Mouse (Mus musculus): ENCODE measurements around the gene Pfkfb2.

Pfkfb2 gene

DNA sequence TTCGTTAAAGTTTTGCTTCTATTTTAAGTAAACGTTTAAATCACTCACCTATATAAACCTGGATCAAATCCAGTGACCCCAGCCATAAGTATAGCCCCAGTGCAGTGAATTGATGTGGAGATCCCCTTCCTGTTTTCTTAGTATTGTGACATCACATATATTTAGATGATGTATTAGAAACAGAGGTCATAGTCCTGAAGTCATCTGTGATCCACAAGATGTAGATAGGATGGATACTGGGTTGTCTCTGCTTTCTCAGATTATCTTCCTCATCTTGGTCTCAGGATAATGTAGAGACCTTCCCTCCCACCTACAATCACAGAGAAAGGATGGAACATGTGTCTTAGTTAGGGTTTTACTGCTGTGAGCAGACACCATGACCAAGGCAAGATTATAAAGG, at the start of gene Pfkfb2:
Gene Pfkfb2, minus strand, starts transcription at position 101 of the 400 bp plus-strand sequence.
- no peak for DNase-seq

DNA sequence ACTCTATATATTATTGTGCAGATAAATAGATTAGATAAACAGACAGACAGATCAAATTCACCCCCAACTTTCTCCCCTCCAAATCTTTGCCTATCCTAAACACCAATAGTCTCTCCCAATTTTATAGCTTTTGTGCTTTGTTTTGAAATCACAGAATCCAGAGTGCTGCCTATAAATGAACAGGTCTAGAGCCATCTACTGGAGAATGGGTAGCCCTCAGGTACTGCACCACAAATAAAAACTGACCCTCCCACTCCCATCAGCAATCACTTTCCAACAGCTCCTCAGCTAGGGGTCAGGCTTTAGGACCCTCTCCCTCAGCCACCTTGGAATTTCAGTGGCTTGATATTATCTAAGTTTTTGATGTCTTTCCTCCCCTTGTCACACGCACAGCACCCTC, 47.6 kb upstream of the Pfkfb2 start:
- DNase-seq: no peak

GRCm38 (mm10) chr1:130775691-130776331, 46.8 kb upstream of the Pfkfb2 start:
- no peak for DNase-seq

DNA sequence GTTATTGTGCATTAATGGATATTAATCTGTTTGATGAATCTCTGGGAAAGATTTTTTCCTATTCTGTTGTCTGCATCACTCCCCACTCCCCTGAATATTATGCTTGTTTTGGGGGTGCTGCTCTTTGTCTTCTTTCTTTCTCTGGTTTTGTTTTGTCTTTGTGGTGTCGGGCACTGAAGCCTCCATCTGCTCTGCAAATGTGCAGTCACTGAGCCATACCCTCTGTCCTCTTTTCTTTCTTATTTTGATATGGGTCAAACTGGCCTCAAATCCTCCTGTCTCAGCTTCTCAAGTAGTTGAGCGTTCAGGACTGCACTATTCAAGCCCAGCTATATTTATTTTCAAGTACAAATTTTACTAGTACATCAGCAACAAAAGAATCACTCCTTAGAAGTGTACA, 46.2 kb upstream of the Pfkfb2 start:
- DNase-seq: no peak

- no peak for DNase-seq
These were observed 42.0 kb upstream of the Pfkfb2 start for GRCm38 (mm10) chr1:130770981-130771494.

DNA sequence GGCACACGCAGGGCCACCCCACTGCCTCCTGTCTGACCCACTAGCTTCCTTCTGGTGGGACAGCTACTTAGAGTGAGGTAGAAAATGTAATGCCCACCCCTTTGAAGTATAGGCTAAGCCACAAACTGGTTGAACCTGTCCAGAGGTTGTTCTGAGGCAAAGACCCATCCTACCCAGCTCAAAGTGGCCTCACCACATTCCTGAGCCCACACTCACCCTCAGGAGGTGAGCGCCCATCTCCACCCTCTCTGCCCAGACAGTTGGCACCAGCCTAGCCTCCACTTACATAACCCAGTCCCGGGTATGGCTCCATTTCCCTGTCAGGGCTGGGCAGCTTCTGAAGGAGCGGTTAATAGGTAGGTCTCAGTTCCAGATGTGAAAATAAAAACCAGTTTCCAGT, 41.4 kb upstream of the Pfkfb2 start:
- DNase-seq: peak; percentile 71 to 88

DNA sequence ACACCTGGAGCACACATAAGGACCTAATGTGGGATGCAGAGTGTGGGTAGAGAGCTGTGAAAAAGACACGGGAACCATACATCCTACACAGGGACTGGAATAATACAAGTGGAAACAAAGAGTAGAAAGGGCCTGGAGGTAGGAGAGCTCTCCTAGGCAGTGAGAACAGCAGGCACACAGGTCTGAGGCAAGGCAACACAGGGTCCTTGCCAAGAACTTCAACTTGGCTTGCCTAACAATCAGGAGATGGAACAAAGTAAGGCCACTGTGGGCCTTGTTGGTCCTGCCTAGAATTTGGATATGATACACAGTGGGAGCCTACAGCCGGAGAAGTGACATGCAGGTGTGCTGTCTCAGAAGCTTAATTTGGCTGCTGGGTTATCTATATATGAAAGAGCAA, 40.9 kb upstream of the Pfkfb2 start:
- no peak for DNase-seq

DNA sequence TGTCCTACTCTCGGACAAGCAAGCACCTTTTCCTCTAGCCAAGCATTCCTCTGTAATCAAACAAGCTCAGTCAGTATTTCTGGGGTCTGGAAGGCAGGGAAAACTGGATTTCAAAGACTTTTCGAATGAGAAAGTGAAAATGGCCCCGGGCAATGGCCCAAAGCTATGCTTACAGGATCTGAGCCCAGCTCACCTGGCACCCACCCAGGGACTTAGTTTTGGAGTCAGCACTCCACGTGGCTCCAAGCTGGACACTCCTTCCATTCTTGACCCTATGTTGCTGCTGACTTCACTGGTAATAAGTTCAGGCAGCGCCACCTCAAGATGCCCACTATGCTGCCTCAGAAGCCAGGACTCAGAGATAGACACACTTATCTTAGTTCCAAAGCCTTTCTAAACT, 38.0 kb upstream of the Pfkfb2 start:
- peak; percentile 34 to 42 for DNase-seq

- DNase-seq: peak; percentile 83 to 93
These were observed 35.0 kb upstream of the Pfkfb2 start for GRCm38 (mm10) chr1:130764027-130764461.

DNA sequence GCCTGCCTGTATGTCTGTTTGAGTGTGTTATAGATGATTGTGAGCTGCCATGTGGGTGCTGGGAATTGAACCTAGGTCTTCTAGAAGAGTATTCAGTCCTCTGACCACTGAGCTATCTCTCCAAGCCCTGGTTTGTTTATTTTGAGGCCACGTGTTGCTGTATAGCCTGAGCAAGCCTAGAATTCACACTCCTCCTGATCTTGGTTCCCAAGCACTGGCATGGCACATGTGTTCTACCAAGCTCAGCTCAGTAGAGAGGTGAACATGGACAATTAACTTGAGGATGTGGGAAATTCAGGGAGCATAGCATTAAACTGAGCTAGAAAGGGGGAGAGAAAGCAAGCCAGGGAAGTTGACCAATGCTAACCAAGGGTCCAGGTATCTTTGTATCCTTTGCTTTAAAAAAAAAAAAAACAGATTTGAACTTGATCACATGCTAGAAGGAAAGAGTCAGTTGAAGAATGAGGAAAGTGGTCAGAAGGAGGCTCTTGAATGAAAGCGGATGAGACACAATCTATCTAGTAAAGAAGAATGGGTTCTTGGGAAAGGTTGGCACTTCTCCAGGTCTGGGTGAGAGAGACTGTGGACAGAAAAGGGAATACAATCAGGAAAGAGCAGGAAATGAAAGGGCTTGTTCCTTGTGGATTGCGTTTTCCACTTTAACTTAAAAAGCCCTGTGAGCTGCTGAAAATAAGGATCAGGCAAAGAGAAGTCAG, 33.1 kb upstream of the Pfkfb2 start:
- no peak for DNase-seq

- DNase-seq: no peak
These were observed 32.5 kb upstream of the Pfkfb2 start for GRCm38 (mm10) chr1:130761597-130761996.

GRCm38 (mm10) chr1:130759689-130760088, 30.6 kb upstream of the Pfkfb2 start:
- peak in 1 of 2 experiments; percentile 40 for DNase-seq

DNA sequence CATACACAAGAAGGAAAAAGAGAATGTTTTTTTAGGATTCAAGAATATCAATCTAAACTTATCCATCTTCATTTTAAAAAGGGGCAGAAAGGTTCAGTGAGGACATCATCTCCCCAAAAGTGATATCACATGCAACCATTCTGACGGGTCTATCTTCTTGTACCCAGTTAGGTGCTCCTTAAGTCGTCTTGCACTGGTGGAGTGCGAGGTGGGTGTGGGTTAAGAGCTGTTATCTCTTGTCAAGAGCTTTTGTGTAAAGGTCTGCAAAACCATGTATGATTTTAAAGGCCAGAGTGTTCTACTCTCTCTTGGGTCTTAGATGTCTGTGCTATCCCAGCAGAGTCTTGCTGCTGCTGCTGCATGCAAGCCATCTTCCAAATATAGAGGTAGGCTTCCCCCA, 17.8 kb upstream of the Pfkfb2 start:
- no peak for DNase-seq

- no peak for DNase-seq
These were observed 16.5 kb upstream of the Pfkfb2 start for GRCm38 (mm10) chr1:130745591-130745990.

DNA sequence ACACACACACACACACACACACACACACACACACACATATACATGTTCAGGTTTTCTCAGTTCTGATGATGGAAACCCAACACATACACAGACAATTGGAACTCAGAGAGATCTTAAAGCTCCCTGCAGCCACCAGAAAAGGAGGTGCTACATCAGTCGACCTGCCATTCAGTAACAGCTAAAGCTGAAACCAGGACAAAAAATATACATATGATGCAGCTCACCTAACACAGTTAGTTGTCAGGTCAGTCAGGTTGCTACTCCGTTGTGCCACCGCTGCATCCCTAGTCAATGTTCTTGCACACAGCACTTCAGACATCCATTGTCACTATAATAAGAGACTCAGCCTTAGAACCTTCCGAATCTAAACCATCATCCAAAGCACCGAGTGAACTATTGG, 15.9 kb upstream of the Pfkfb2 start:
- no peak for DNase-seq

GRCm38 (mm10) chr1:130744217-130744616, 15.2 kb upstream of the Pfkfb2 start:
- DNase-seq: no peak

DNA sequence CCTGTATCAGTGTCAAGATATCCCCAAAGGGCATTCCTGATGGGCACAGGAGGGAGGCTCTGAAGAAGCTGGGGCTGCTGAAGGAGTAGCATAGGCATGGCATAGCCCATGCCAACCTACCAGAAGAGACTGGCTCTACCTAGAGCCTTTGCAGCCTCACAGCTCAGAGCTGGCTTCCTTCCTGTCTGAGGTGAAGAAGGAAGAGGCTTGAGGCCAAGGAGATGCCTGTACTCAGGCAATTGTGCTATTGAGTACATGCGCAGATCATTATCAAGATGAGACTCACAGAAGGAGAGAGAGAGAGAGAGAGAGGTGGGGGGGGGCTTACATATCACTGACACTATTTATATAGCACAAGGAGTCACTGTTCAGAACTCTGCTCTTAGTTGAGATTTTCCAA, 14.7 kb upstream of the Pfkfb2 start:
- DNase-seq: no peak

DNA sequence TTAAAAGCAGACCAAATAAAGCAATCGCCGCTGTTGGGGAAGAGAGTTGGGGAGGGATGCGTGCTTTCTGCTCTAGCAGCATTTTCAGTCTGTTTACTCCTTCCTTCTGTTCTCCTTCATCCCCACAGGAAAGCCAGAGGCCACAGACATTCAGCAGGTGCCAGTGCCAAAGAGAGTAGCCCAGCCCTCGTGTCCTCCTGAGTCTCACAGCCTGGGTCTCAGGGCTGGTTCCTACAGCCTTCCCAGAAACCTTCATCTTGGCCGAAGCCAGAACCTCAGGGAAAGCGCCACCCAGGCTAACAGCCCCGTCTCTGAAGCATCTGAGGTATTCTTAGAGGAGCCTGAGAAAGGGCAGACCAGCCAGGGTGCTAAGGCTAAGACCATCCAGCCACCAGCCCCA, 13.1 kb upstream of the Pfkfb2 start:
- DNase-seq: no peak

GRCm38 (mm10) chr1:130740781-130741720, 12.0 kb upstream of the Pfkfb2 start:
- peak; percentile 51 to 67 for DNase-seq

- DNase-seq: peak in 1 of 2 experiments; percentile 53
These were observed 11.2 kb upstream of the Pfkfb2 start for GRCm38 (mm10) chr1:130740227-130740648.

DNA sequence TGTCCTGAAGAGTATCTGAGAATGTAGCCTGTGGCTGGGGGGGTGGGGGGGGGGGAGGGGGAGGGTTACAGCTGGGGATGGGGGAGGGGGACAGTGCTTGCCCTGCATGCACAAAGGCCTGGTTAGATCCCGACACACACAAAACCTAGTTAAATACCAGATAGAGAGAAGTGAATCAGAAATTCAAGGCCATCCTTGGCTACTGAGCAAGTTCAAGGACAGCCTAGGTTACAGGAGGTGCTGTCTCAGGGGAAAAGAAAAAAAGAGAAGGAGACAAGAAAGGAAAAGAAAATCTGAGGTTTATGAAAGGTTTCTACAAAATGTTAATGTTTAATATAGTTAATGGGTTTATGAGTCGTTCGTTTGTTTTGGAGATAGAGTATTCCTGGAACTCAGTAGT, 10.6 kb upstream of the Pfkfb2 start:
- DNase-seq: no peak

DNA sequence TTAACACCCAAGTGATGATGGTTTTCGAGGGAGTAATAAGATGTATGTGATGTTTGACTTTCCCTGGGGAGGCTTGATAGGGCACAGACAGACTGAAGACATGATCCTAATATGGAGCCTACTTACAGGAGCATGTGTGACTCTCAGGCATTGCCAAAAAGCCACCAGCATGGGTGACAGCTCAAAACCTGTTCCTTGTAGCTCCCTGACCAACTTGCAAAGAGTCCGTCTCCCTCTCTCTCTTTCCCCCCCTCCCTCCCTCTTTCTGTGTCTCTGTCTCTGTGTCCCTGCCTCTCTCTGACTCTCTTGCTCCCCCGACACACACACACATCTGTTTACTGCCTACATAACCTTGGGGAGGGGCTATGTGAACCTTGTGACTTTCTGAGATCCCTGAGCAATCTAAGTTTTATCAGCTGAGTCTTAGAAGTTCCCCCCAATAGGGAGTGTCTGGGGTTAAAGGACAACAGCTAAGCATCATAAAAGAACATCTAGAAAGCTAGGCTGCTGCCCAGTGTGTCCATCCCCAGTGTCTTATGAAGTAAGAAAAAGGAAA, 9.6 kb upstream of the Pfkfb2 start:
- DNase-seq: no peak

GRCm38 (mm10) chr1:130737916-130738315, 8.9 kb upstream of the Pfkfb2 start:
- DNase-seq: no peak
